Mouse (Mus musculus) liver, embryonic 14.5 days (tissue): ENCODE data around the gene Txlna.

Experiments
- CTCF ChIP-seq: IDR thresholded peaks from 2 replicates; pipeline ENCODE4 v1.5.1; 2016; ENCODE audit warnings: antibody characterized with exemption, low read depth, control low read depth
- EP300 ChIP-seq: IDR thresholded peaks from 2 replicates; pipeline ENCODE4 v1.6.1; 2016; ENCODE audit warnings: antibody characterized with exemption, low read depth

DNA sequence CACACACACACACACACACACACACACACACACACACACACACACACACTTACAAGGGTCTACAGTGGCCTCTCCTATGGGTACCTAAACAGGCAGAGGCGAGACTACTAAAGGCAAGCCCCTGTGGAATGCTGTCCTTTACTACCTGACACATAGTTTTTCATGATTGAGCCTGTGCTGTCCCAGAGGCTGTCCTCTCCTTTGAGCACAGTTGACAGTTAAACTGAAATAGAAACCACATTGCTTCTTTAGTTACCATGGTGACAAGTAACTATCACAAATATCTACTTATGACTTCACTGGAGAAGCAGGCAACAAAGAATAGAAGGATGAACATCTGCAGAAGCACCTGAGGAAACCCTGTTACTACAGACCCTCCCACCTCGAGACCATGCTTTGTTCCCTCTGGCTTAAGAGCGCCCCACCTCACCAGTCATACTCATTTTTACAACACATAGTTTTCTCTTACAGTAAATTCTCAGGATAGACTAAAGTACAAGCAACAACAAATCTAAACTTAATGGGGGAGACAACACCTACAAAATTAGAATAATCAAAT is 21.5 kb upstream of the Txlna start:
- TF ChIP-seq CTCF: no peak
- TF ChIP-seq EP300: no peak
